Comparison of ENCODE assay signal across 30 mouse cellular contexts in the genomic region with DNA sequence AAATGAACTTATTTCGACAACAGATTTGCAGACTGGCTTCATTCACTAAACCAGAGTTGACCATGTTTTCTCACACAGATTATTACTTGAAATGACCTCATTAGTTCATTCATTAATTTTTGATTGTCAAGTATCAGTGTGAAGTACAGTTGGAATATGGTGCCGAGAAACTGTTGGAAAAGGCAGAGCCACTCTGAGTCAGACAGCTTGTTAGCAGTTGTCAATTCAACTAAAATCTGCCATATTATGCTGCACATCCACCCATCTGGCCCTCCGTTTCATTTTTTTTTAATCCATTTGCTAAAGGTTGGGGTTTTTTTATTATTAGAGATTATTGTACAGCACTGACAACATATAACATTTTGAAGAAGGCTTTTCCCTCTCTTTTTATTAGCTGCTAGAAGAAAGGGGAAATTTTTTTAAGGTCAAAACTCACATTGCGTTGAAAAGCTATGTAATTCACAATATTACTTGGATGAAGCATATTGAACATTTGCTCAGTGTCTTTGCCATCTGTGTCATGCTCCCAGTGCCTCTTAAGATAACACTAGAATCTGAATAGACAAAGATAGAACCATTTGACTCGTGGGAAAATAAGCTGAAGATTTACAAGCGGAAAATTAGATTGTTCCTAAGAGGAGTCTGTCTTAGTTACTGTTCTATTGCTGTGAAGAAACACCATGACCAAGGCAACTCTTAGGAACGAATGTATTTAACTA.
A peak's percentile ranks its signal among the peaks of the same experiment; 100 is the strongest.
DNase-seq lines count a peak whose midpoint lies in the region; ATAC-seq lines count a peak whose summit lies in the region.
"Had no signal": no experiment of that assay in that cellular context is flagged by ENCODE, and none has a peak within 500 bp of the region (broad histone marks: within the 10 kb centered on the region; RNA-seq: fewer than 3 reads in every experiment).

No protein-coding gene starts in this region.

- DNase-seq in forebrain, embryonic 10.5 days (ENCODE audit: extremely low spot score, low spot score) = no peak
- peak; percentile 14 for DNase-seq in heart, adult 11 months
- DNase-seq in heart, postnatal 36 days = no peak
- peak; percentile 16 for DNase-seq in layer of hippocampus, adult 9-11 months
- DNase-seq in layer of hippocampus, postnatal 25 days (ENCODE audit: extremely low spot score in 1 of 2, low spot score in 1 of 2) = no peak
- DNase-seq in telencephalon, adult 2 months (ENCODE audit: low read depth, low spot score) = peak; percentile 5
- no peak for DNase-seq in kidney, postnatal 4 days
- DNase-seq: adrenal gland, adult 8-10 months; adrenal gland, postnatal 25 days; cerebellum, adult 11 months; cerebellum, adult 2 months; cerebellum, adult 9-11 months; cerebellum, postnatal 25 days; embryo, embryonic 11 days; gastrocnemius, adult 2 months; gastrocnemius, postnatal 14 days; heart, adult 18-20 months; heart, postnatal 10 days; heart, postnatal 4 days had no signal

- H3K4me3 ChIP-seq in forebrain, embryonic 13.5 days = no peak overlapping the region
- no peak overlapping the region for H3K4me3 ChIP-seq in forebrain, embryonic 10.5 days
- H3K4me3 ChIP-seq: embryonic facial prominence, embryonic 10.5 days; embryonic facial prominence, embryonic 13.5 days; erythroblast, embryonic 14.5 days; gastrocnemius, adult 2 months; heart, embryonic 12.5 days; heart, embryonic 15.5 days had no signal

- no peaks in the 10 kb centered on the region for H3K4me1 ChIP-seq in forebrain, embryonic 13.5 days
- no peaks in the 10 kb centered on the region for H3K4me1 ChIP-seq in forebrain, embryonic 10.5 days
- H3K4me1 ChIP-seq: embryonic facial prominence, embryonic 10.5 days; embryonic facial prominence, embryonic 13.5 days; heart, embryonic 12.5 days; heart, embryonic 15.5 days had no signal

- no peak overlapping the region for H3K9ac ChIP-seq in forebrain, embryonic 13.5 days
- H3K9ac ChIP-seq: embryonic facial prominence, embryonic 13.5 days; heart, embryonic 12.5 days; heart, embryonic 15.5 days; hindbrain, embryonic 14.5 days had no signal

- 76% methylated on average over 7 of the region's 7 CpGs for WGBS in forebrain, embryonic 13.5 days
- 88% methylated on average over 7 of the region's 7 CpGs for WGBS in forebrain, embryonic 10.5 days

- intact Hi-C loops in heart, postnatal 36 days (cut with DNase I) = no loop called here

- H3K27me3 ChIP-seq in forebrain, embryonic 13.5 days = no peaks in the 10 kb centered on the region
- H3K27me3 ChIP-seq in forebrain, embryonic 10.5 days (ENCODE audit: poor library complexity, severe bottlenecking) = no peaks in the 10 kb centered on the region
- H3K27me3 ChIP-seq: embryonic facial prominence, embryonic 13.5 days; heart, embryonic 12.5 days; heart, embryonic 15.5 days had no signal

- H3K4me2 ChIP-seq in forebrain, embryonic 13.5 days = no peak overlapping the region
- H3K4me2 ChIP-seq: embryonic facial prominence, embryonic 13.5 days; heart, embryonic 12.5 days; heart, embryonic 15.5 days; hindbrain, embryonic 14.5 days had no signal

- peak; percentile 78 for ATAC-seq in forebrain, embryonic 13.5 days
- ATAC-seq: activated CD4-positive, CD25-positive, alpha-beta regulatory T cell, adult 4 months; hindbrain, postnatal 0 days; inflammation-experienced regulatory T-cells, adult 6 months; intestine, embryonic 16.5 days had no signal

- H3K9me3 ChIP-seq in forebrain, embryonic 13.5 days (replicated peaks) = no peaks in the 10 kb centered on the region
- no peaks in the 10 kb centered on the region for H3K9me3 ChIP-seq in forebrain, embryonic 10.5 days
- H3K9me3 ChIP-seq: embryonic facial prominence, embryonic 10.5 days; embryonic facial prominence, embryonic 13.5 days; heart, embryonic 12.5 days; heart, embryonic 15.5 days had no signal

- no peak overlapping the region; the same call in 1 of the 2 replicates for H3K27ac ChIP-seq in forebrain, embryonic 13.5 days
- no peak overlapping the region for H3K27ac ChIP-seq in forebrain, embryonic 10.5 days
- H3K27ac ChIP-seq: embryonic facial prominence, embryonic 10.5 days; embryonic facial prominence, embryonic 13.5 days; gastrocnemius, adult 2 months; heart, embryonic 15.5 days; hindbrain, embryonic 14.5 days; hindbrain, postnatal 0 days had no signal

- H3K36me3 ChIP-seq in forebrain, embryonic 13.5 days (ENCODE audit: poor library complexity, severe bottlenecking) = no peaks in the 10 kb centered on the region
- H3K36me3 ChIP-seq in forebrain, embryonic 10.5 days (replicated peaks) = no peaks in the 10 kb centered on the region
- H3K36me3 ChIP-seq: embryonic facial prominence, embryonic 10.5 days; embryonic facial prominence, embryonic 13.5 days; heart, embryonic 12.5 days; heart, embryonic 15.5 days had no signal

Comparison
In these comparisons a context has a peak if more than half of its experiments do, and no peak if none do; other contexts are left out.
1. DNase-seq: peak in heart, adult 11 months (single experiment), layer of hippocampus, adult 9-11 months (single experiment) and telencephalon, adult 2 months (single experiment); none in forebrain, embryonic 10.5 days (single experiment), heart, postnatal 36 days (0 of 2), layer of hippocampus, postnatal 25 days (0 of 2) and kidney, postnatal 4 days (0 of 2).